Comparison of ENCODE assay signal across 8 mouse cellular contexts in genomic region chr2:93696181-93696641, GRCm38 (mm10). TPM values are rescaled to one million over a fixed set of nuclear protein-coding genes. Genes with fewer than 3 reads are reported as not detected.
DNase-seq lines count a peak whose midpoint lies in the region; ATAC-seq and TF ChIP-seq lines count a peak whose summit lies in the region.

No protein-coding gene starts in this region.

- H3K36me3 ChIP-seq in hindbrain, embryonic 10.5 days, result peaks cover 13% of the 10 kb centered on the region; the same call in 1 of the 2 replicates
- H3K36me3 ChIP-seq in hindbrain, embryonic 14.5 days (replicated peaks; ENCODE audit: control insufficient read depth, insufficient read depth), result no peaks in the 10 kb centered on the region; the same call in 1 of the 2 replicates
- H3K36me3 ChIP-seq in limb, embryonic 10.5 days, result peaks cover 3% of the 10 kb centered on the region; the same call in 1 of the 2 replicates

- 36% methylated on average over 10 of the region's 10 CpGs for WGBS in hindbrain, embryonic 10.5 days
- WGBS in hindbrain, embryonic 14.5 days, result 53% methylated on average over 10 of the region's 10 CpGs
- WGBS in limb, embryonic 10.5 days, result 38% methylated on average over 9 of the region's 10 CpGs

- H3K4me1 ChIP-seq in hindbrain, embryonic 10.5 days (replicated peaks), result peaks cover 34% of the 10 kb centered on the region
- no peaks in the 10 kb centered on the region for H3K4me1 ChIP-seq in hindbrain, embryonic 14.5 days (replicated peaks; ENCODE audit: control insufficient read depth, insufficient read depth, low read length)
- peaks cover 32% of the 10 kb centered on the region for H3K4me1 ChIP-seq in limb, embryonic 10.5 days

- H3K9ac ChIP-seq in hindbrain, embryonic 14.5 days, result no peak overlapping the region

- no peak for ATAC-seq in hindbrain, embryonic 14.5 days (ENCODE audit: low FRiP score)
- no peak for ATAC-seq in granulocyte monocyte progenitor cell, adult 5-6 weeks (replicated peaks; ENCODE audit: poor library complexity, severe bottlenecking)

- DNase-seq in hindbrain, embryonic 10.5 days (ENCODE audit: low spot score), result peak; percentile 61
- no peak for DNase-seq in hindbrain, embryonic 14.5 days (ENCODE audit: low spot score)
- DNase-seq in 3T3-L1 (ENCODE audit: low read depth, low spot score), result peak; percentile 29
- DNase-seq in embryo, embryonic 10 days (ENCODE audit: low spot score), result peak; percentile 77
- DNase-seq in limb, embryonic 10.5 days (ENCODE audit: low spot score), result no peak
- DNase-seq in gastrocnemius, adult 2 months, result no peak
- no peak for DNase-seq in cerebellum, adult 11-12 months

- no peak overlapping the region for H3K4me2 ChIP-seq in hindbrain, embryonic 14.5 days (replicated peaks)

- no peaks in the 10 kb centered on the region for H3K27me3 ChIP-seq in hindbrain, embryonic 10.5 days (ENCODE audit: insufficient read depth, poor library complexity, severe bottlenecking)
- no peaks in the 10 kb centered on the region for H3K27me3 ChIP-seq in hindbrain, embryonic 14.5 days (ENCODE audit: control insufficient read depth, insufficient read depth, low read length)
- H3K27me3 ChIP-seq in limb, embryonic 10.5 days (ENCODE audit: low read depth, poor library complexity, severe bottlenecking), result no peaks in the 10 kb centered on the region

- H3K27ac ChIP-seq in hindbrain, embryonic 10.5 days, result peak overlapping the region; percentile 85
- H3K27ac ChIP-seq in hindbrain, embryonic 14.5 days, result no peak overlapping the region
- peak overlapping the region; percentile 81 for H3K27ac ChIP-seq in limb, embryonic 10.5 days
- H3K27ac ChIP-seq in gastrocnemius, adult 2 months, result no peak overlapping the region

- TF ChIP-seq CTCF in gastrocnemius, adult 2 months (IDR thresholded peaks at IDR 0.05), result no peak

- peak overlapping the region; percentile 16; the same call in 1 of the 2 replicates for H3K4me3 ChIP-seq in hindbrain, embryonic 10.5 days
- no peak overlapping the region for H3K4me3 ChIP-seq in hindbrain, embryonic 14.5 days (replicated peaks; ENCODE audit: low read length)
- H3K4me3 ChIP-seq in limb, embryonic 10.5 days, result no peak overlapping the region
- no peak overlapping the region for H3K4me3 ChIP-seq in gastrocnemius, adult 2 months

- intact Hi-C loops in gastrocnemius, adult 2 months (cut with DNase I), result no loop called here

- H3K9me3 ChIP-seq in hindbrain, embryonic 10.5 days, result no peaks in the 10 kb centered on the region
- no peaks in the 10 kb centered on the region for H3K9me3 ChIP-seq in hindbrain, embryonic 14.5 days (ENCODE audit: control insufficient read depth, low read length)
- H3K9me3 ChIP-seq in limb, embryonic 10.5 days (replicated peaks), result no peaks in the 10 kb centered on the region

RNA-seq across cellular contexts. Expression of gene Alx4, which starts 54.0 kb away (rescaled TPM):
- 7.2 and 9.0 TPM in 2 replicates for polyA plus RNA-seq in hindbrain, embryonic 10.5 days (2016; fragmentation: Nextera tagmentation; extraction: Ambion mirVana)
- 0.46 and 0.53 TPM in 2 replicates for polyA plus RNA-seq in hindbrain, embryonic 14.5 days (2014; fragmentation: Nextera tagmentation; extraction: Ambion mirVana)
- 12.5 and 14.8 TPM in 2 replicates for polyA plus RNA-seq in limb, embryonic 10.5 days (2016; fragmentation: Nextera tagmentation; extraction: Ambion mirVana)
- total RNA-seq in granulocyte monocyte progenitor cell, adult 5-6 weeks (2014; fragmentation: Nextera tagmentation), result not detected in 2 replicates
- total RNA-seq in granulocyte monocyte progenitor cell, adult 5-6 weeks (2017), result not detected in 2 replicates
- under 1 TPM; 0.08 to 0.67 TPM for total RNA-seq in gastrocnemius, adult 2 months (2021)

Comparison
In these comparisons a context has a peak if more than half of its experiments do, and no peak if none do; other contexts are left out.
1. DNase-seq: peak in hindbrain, embryonic 10.5 days (single experiment), 3T3-L1 (single experiment) and embryo, embryonic 10 days (single experiment); none in hindbrain, embryonic 14.5 days (single experiment), limb, embryonic 10.5 days (single experiment), gastrocnemius, adult 2 months (single experiment) and cerebellum, adult 11-12 months (single experiment).
2. H3K27ac ChIP-seq: peak in hindbrain, embryonic 10.5 days (single experiment) and limb, embryonic 10.5 days (single experiment); none in hindbrain, embryonic 14.5 days (single experiment) and gastrocnemius, adult 2 months (single experiment).